Mouse (Mus musculus) adrenal gland, postnatal 36 days (tissue): ENCODE data around the gene 6030408B16Rik. TPM values are rescaled to one million over a fixed set of nuclear protein-coding genes. Genes with fewer than 3 reads are reported as not detected.

ENCODE experiments used
- DNase-seq, 2 experiments: peaks; one replicate each; pipeline ENCODE4 v3.0.0; 2021; ENCODE audit warnings: mixed read lengths in 1 of 2
- total RNA-seq, 2 experiments: library from RNA; stranded (reverse); gene quantifications; 2 replicates each; pipeline ENCODE4 v1.2.3; 2021

Gene 6030408B16Rik
- total RNA-seq, 2 experiments from 2014 or later = 0.36 to 0.40 TPM

GRCm38 (mm10) chr15:101267053-101268032 lies 25.7 kb upstream of the 6030408B16Rik start:
- peak; percentile 28 to 49 for DNase-seq

- DNase-seq = no peak
Measured at GRCm38 (mm10) chr15:101270101-101270820, 22.8 kb upstream of the 6030408B16Rik start.

GRCm38 (mm10) chr15:101271107-101271506 lies 21.9 kb upstream of the 6030408B16Rik start:
- no peak for DNase-seq

- no peak for DNase-seq
Measured at GRCm38 (mm10) chr15:101271513-101271912, 21.5 kb upstream of the 6030408B16Rik start.

GRCm38 (mm10) chr15:101274380-101274779 lies 18.6 kb upstream of the 6030408B16Rik start:
- no peak for DNase-seq

GRCm38 (mm10) chr15:101277351-101277899 lies 15.6 kb upstream of the 6030408B16Rik start:
- no peak for DNase-seq

- peak; percentile 55 to 65 for DNase-seq
Measured at GRCm38 (mm10) chr15:101278589-101278988, 14.4 kb upstream of the 6030408B16Rik start.

GRCm38 (mm10) chr15:101279430-101279999 lies 13.5 kb upstream of the 6030408B16Rik start:
- DNase-seq = peak; percentile 92 to 93

GRCm38 (mm10) chr15:101282471-101282870 lies 10.5 kb upstream of the 6030408B16Rik start:
- DNase-seq = peak; percentile 51 to 67

GRCm38 (mm10) chr15:101283183-101283910 lies 9.7 kb upstream of the 6030408B16Rik start:
- peak; percentile 67 to 74 for DNase-seq

GRCm38 (mm10) chr15:101283911-101284750 lies 8.9 kb upstream of the 6030408B16Rik start, which contains the start of gene Atg101:
Gene Atg101 (plus strand): TSS chr15:101284272.
- peak; percentile 91 to 93 for DNase-seq

GRCm38 (mm10) chr15:101286129-101286770 lies 6.8 kb upstream of the 6030408B16Rik start:
- DNase-seq = no peak

GRCm38 (mm10) chr15:101287361-101287760 lies 5.7 kb upstream of the 6030408B16Rik start:
- DNase-seq = no peak

GRCm38 (mm10) chr15:101290354-101290753 lies 2.7 kb upstream of the 6030408B16Rik start:
- DNase-seq = no peak

GRCm38 (mm10) chr15:101292012-101292411 lies 1.0 kb upstream of the 6030408B16Rik start:
- no peak for DNase-seq

GRCm38 (mm10) chr15:101294028-101294894 lies 1.2 kb downstream of the 6030408B16Rik start:
- DNase-seq = no peak

GRCm38 (mm10) chr15:101295106-101295505 lies 2.1 kb downstream of the 6030408B16Rik start:
- DNase-seq = no peak

- no peak for DNase-seq
Measured at GRCm38 (mm10) chr15:101295616-101296015, 2.6 kb downstream of the 6030408B16Rik start.

GRCm38 (mm10) chr15:101296091-101296490 lies 3.1 kb downstream of the 6030408B16Rik start:
- no peak for DNase-seq
